Mouse (Mus musculus) heart, embryonic 10.5 days (tissue): Measurements from ENCODE around the gene Gad1. TPM values are rescaled to one million over a fixed set of nuclear protein-coding genes. Genes with fewer than 3 reads are reported as not detected.
A peak's percentile ranks its signal among the peaks of the same experiment; 100 is the strongest.

Source experiments
- DNase-seq: peaks from one replicate; pipeline ENCODE4 v3.0.0-alpha.2; 2017; ENCODE audit warnings: low spot score
- H3K27ac ChIP-seq: fragments of 300-500 bp; sonication (generic); 2 replicates; pipeline ENCODE4 v1.5.1; 2016; ENCODE audit warnings: mild to moderate bottlenecking
- H3K27me3 ChIP-seq: fragments of 300-500 bp; sonication (generic); 2 replicates; pipeline ENCODE4 v1.6.1; 2016; ENCODE audit warnings: mild to moderate bottlenecking; ENCODE audit not compliant: poor library complexity, insufficient read depth, severe bottlenecking
- H3K36me3 ChIP-seq: fragments of 300-500 bp; sonication (generic); 2 replicates; pipeline ENCODE4 v1.6.1; 2016; ENCODE audit warnings: mild to moderate bottlenecking, moderate library complexity
- H3K4me1 ChIP-seq: fragments of 300-500 bp; sonication (generic); 2 replicates; pipeline ENCODE4 v1.6.1; 2016; ENCODE audit warnings: mild to moderate bottlenecking
- H3K4me3 ChIP-seq: fragments of 300-500 bp; sonication (generic); 2 replicates; pipeline ENCODE4 v1.5.1; 2016; ENCODE audit warnings: mild to moderate bottlenecking, moderate library complexity
- H3K9me3 ChIP-seq: fragments of 300-500 bp; sonication (generic); 2 replicates; pipeline ENCODE4 v1.6.1; 2016; ENCODE audit warnings: mild to moderate bottlenecking, moderate library complexity
- WGBS: fragments of 180-500 bp; shearing (Covaris S2); methylation state at CpG from one replicate; pipeline ENCODE4 v1.1.7; 2016; 5-methylcytosine and 5-hydroxymethylcytosine counted together
- polyA plus RNA-seq: library from polyadenylated mRNA; unstranded; fragments of >200 nt; fragmentation: Nextera tagmentation; extraction: Ambion mirVana; gene quantifications from 2 replicates; pipeline ENCODE4 v1.2.1, GENCODE M21; 2016

Gene Gad1
- polyA plus RNA-seq, 1 experiment from 2014 or later, result 0.15 TPM

GRCm38 (mm10) chr2:70616617-70617016, 63.7 kb downstream of the Gad1 start:
- Histone ChIP-seq H3K9me3 (no peaks in the 10 kb centered on the region), H3K27ac (no peak overlapping the region), H3K4me1 (no peaks in the 10 kb centered on the region), H3K4me3 (no peak overlapping the region), H3K36me3 (no peaks in the 10 kb centered on the region), H3K27me3 (no peaks in the 10 kb centered on the region)
- 55% methylated on average over 3 of the region's 3 CpGs for WGBS
- DNase-seq, result peak; percentile 51

GRCm38 (mm10) chr2:70619232-70619835, 66.5 kb downstream of the Gad1 start:
- WGBS, result 86% methylated on average over 6 of the region's 6 CpGs
- peak; percentile 24 for DNase-seq
- H3K4me3 ChIP-seq, result no peak overlapping the region
- no peaks in the 10 kb centered on the region for H3K27me3 ChIP-seq
- H3K36me3 ChIP-seq, result no peaks in the 10 kb centered on the region
- H3K27ac ChIP-seq, result no peak overlapping the region
- no peaks in the 10 kb centered on the region for H3K9me3 ChIP-seq
- H3K4me1 ChIP-seq, result no peaks in the 10 kb centered on the region

- no peak overlapping the region for H3K27ac ChIP-seq
- WGBS, result 23% methylated on average over 6 of the region's 6 CpGs
- no peaks in the 10 kb centered on the region for H3K4me1 ChIP-seq
- no peaks in the 10 kb centered on the region for H3K9me3 ChIP-seq
- H3K36me3 ChIP-seq, result no peaks in the 10 kb centered on the region
- H3K27me3 ChIP-seq, result no peaks in the 10 kb centered on the region
- no peak overlapping the region for H3K4me3 ChIP-seq
- peak; percentile 78 for DNase-seq
Measured at GRCm38 (mm10) chr2:70620225-70620624, 67.4 kb downstream of the Gad1 start.

- H3K4me3 ChIP-seq, result no peak overlapping the region
- no peak overlapping the region for H3K27ac ChIP-seq
- no peak for DNase-seq
- no peaks in the 10 kb centered on the region for H3K9me3 ChIP-seq
- H3K4me1 ChIP-seq, result no peaks in the 10 kb centered on the region
- no peaks in the 10 kb centered on the region for H3K36me3 ChIP-seq
- H3K27me3 ChIP-seq, result no peaks in the 10 kb centered on the region
- WGBS, result 71% methylated on average over 4 of the region's 4 CpGs
Measured at GRCm38 (mm10) chr2:70622244-70622643, 69.4 kb downstream of the Gad1 start.

GRCm38 (mm10) chr2:70625761-70626160, 72.9 kb downstream of the Gad1 start:
- Histone ChIP-seq H3K4me3 (no peak overlapping the region), H3K9me3 (no peaks in the 10 kb centered on the region), H3K27me3 (no peaks in the 10 kb centered on the region), H3K4me1 (peaks cover 12% of the 10 kb centered on the region), H3K36me3 (no peaks in the 10 kb centered on the region), H3K27ac (no peak overlapping the region)
- DNase-seq, result no peak
- 66% methylated on average over 7 of the region's 7 CpGs for WGBS

- 80% methylated on average over 12 of the region's 12 CpGs for WGBS
Measured at GRCm38 (mm10) chr2:70628397-70628796, 75.5 kb downstream of the Gad1 start.

GRCm38 (mm10) chr2:70629339-70629761, 76.5 kb downstream of the Gad1 start:
- Histone ChIP-seq H3K4me3 (peak overlapping the region; percentile 45), H3K27ac (peak overlapping the region; percentile 64; the same call in 1 of the 2 replicates), H3K4me1 (peaks cover 12% of the 10 kb centered on the region), H3K9me3 (no peaks in the 10 kb centered on the region), H3K27me3 (no peaks in the 10 kb centered on the region), H3K36me3 (no peaks in the 10 kb centered on the region)
- no peak for DNase-seq
- 20% methylated on average over 10 of the region's 10 CpGs for WGBS

More at GRCm38 (mm10) chr2:70628397-70628796, 75.5 kb downstream of the Gad1 start:
- Histone ChIP-seq H3K9me3 (no peaks in the 10 kb centered on the region), H3K27me3 (no peaks in the 10 kb centered on the region), H3K4me3 (no peak overlapping the region), H3K27ac (no peak overlapping the region), H3K36me3 (no peaks in the 10 kb centered on the region), H3K4me1 (peaks cover 12% of the 10 kb centered on the region)
- peak; percentile 68 for DNase-seq

GRCm38 (mm10) chr2:70629921-70630320, 77.0 kb downstream of the Gad1 start:
- no peak for DNase-seq
- H3K4me1 ChIP-seq, result peaks cover 12% of the 10 kb centered on the region
- no peak overlapping the region for H3K4me3 ChIP-seq
- no peak overlapping the region for H3K27ac ChIP-seq
- H3K36me3 ChIP-seq, result no peaks in the 10 kb centered on the region
- no peaks in the 10 kb centered on the region for H3K9me3 ChIP-seq
- no peaks in the 10 kb centered on the region for H3K27me3 ChIP-seq
- 70% methylated on average over 3 of the region's 3 CpGs for WGBS

GRCm38 (mm10) chr2:70631321-70631720, 78.4 kb downstream of the Gad1 start:
- 79% methylated on average over 1 of the region's 1 CpGs for WGBS

GRCm38 (mm10) chr2:70632412-70632811, 79.5 kb downstream of the Gad1 start:
- Histone ChIP-seq H3K4me1 (peaks cover 12% of the 10 kb centered on the region), H3K27ac (no peak overlapping the region), H3K9me3 (no peaks in the 10 kb centered on the region), H3K36me3 (no peaks in the 10 kb centered on the region), H3K4me3 (no peak overlapping the region), H3K27me3 (no peaks in the 10 kb centered on the region)
- DNase-seq, result no peak
- WGBS, result 74% methylated on average over 1 of the region's 1 CpGs

More at GRCm38 (mm10) chr2:70631321-70631720, 78.4 kb downstream of the Gad1 start:
- no peak for DNase-seq
- Histone ChIP-seq H3K4me3 (no peak overlapping the region), H3K9me3 (no peaks in the 10 kb centered on the region), H3K4me1 (peaks cover 12% of the 10 kb centered on the region), H3K36me3 (no peaks in the 10 kb centered on the region), H3K27me3 (no peaks in the 10 kb centered on the region), H3K27ac (no peak overlapping the region)

- Histone ChIP-seq H3K27me3 (no peaks in the 10 kb centered on the region), H3K27ac (no peak overlapping the region), H3K4me3 (no peak overlapping the region), H3K9me3 (no peaks in the 10 kb centered on the region), H3K4me1 (peaks cover 10% of the 10 kb centered on the region), H3K36me3 (no peaks in the 10 kb centered on the region)
- WGBS, result 81% methylated on average over 5 of the region's 5 CpGs
- DNase-seq, result peak; percentile 56
Measured at GRCm38 (mm10) chr2:70634028-70634690, 81.3 kb downstream of the Gad1 start.

GRCm38 (mm10) chr2:70640968-70641367, 88.1 kb downstream of the Gad1 start:
- no peak overlapping the region for H3K4me3 ChIP-seq
- DNase-seq, result no peak
- no peaks in the 10 kb centered on the region for H3K4me1 ChIP-seq
- H3K36me3 ChIP-seq, result no peaks in the 10 kb centered on the region
- no peaks in the 10 kb centered on the region for H3K27me3 ChIP-seq
- no peak overlapping the region for H3K27ac ChIP-seq
- no peaks in the 10 kb centered on the region for H3K9me3 ChIP-seq

GRCm38 (mm10) chr2:70642971-70643565, 90.2 kb downstream of the Gad1 start:
- DNase-seq, result no peak
- 78% methylated on average over 16 of the region's 16 CpGs for WGBS

More at GRCm38 (mm10) chr2:70642971-70643565, 90.2 kb downstream of the Gad1 start:
- Histone ChIP-seq H3K4me1 (no peaks in the 10 kb centered on the region), H3K4me3 (no peak overlapping the region), H3K27ac (no peak overlapping the region), H3K36me3 (no peaks in the 10 kb centered on the region), H3K27me3 (no peaks in the 10 kb centered on the region), H3K9me3 (no peaks in the 10 kb centered on the region)
